Mouse (Mus musculus) embryonic fibroblast, embryonic 13.5 days (primary cell): ENCODE data around the gene Eef2k.

ENCODE experiments used
- CTCF ChIP-seq: IDR thresholded peaks from 2 replicates; pipeline ENCODE4 v1.5.1; 2011; ENCODE audit warnings: mild to moderate bottlenecking, control low read depth, low read length, moderate library complexity, borderline replicate concordance; ENCODE audit not compliant: insufficient read depth
- POLR2A ChIP-seq: IDR thresholded peaks from 2 replicates; pipeline ENCODE4 v1.6.1; 2011; ENCODE audit warnings: low read depth, mild to moderate bottlenecking, control low read depth, low read length, moderate library complexity

DNA sequence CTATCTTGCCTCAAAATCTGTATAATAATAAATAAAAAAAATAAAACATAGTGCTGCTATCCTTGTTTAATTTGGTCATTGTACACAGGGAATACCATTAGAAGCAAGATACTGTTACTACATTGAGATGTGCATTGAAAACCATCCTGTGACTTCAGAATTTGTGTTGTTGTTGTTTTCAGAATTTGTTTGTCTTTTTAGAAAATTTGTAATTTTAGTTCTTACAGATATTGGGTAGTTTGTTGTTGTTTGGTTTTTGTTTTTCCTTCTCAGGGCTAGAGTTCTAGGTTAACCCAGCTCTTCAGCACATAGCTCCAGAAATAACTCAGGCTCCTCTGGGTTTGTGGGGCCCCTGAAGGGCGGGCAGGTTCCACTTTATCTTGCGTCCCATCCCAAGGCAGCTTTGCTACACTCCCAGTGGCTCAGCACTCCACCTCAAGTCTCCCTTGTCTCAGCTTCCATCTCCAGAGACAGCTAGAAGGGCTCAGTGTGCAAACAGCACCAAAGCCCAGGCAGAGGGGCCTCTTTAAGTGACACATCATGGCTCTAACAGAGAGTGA lies 18.9 kb downstream of the Eef2k start:
- TF ChIP-seq CTCF: no peak
- no peak for TF ChIP-seq POLR2A
